Mouse (Mus musculus): ENCODE results near the gene Pth2.

DNA sequence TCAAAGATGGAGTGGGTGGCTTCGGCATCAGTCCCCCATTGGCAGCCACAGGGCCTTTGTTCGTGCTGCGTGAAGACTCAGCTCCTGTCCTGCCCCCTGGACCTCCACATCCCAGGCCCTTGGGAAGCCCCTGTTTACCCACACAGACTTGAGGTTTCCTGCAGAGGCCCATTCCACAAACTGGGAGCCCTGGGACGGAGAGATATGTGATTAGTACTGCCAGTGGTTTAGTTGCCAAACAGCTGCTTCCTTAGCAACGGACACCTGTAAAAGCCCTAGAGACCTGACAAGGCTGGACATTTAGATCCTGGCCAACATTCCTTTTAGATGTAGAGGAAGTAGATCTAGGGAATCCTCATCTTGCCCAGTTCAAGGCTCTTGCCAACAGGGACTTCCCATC is 38.9 kb upstream of the Pth2 start:
- TF ChIP-seq POLR2A (IDR thresholded peaks at IDR 0.05; ENCODE audit: extremely low read depth, insufficient read depth, low read length) = no peak
- no peak for TF ChIP-seq CTCF (IDR thresholded peaks at IDR 0.05; ENCODE audit: extremely low read depth, insufficient read depth, low read length)
